Mouse (Mus musculus): Measurements from ENCODE around the gene Dnah2. TPM values are rescaled to one million over a fixed set of nuclear protein-coding genes. Genes with fewer than 3 reads are reported as not detected.

Gene Dnah2
- total RNA-seq (2021) = 1 to 10 TPM; 4.6 to 5.2 TPM
- long read RNA-seq, experiment 1, partial matches to known transcripts = 0 of 3 reads
- long read RNA-seq, experiment 1, other reads (novel, unspliced or antisense) = 3 of 3 reads
- long read RNA-seq, experiment 2, partial matches to known transcripts = 2 of 4 reads
- long read RNA-seq, experiment 2, other reads (novel, unspliced or antisense) = 2 of 4 reads

DNA sequence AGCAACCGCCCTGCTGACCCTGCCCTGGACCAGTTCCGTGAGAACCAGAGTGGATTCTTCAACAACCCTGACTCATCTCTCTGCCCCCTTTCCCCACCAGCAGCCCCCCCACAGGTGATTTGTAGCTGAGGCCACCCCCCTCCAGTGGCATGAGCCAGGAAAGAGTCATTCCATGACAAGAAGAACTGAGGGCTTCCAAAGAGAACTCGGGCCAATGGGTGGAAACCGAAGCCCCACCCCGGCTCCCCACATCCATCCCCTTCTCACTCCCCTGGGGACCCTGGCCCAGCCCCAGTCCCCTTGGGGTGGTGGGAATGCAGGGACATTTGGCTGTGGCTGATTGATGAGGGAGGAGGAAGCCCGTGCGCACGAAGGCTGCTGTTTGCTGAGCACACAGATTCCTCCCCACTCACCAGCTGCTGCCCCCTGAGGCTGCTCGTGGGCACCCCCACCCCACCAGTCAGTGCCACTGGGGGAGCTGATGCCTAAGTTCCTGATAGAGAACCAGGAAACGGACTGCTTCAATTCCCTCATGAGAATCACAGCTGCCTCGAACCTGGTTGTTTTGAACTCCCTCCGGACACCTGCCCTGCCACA, at the start of gene Dnah2:
Gene Dnah2 (minus strand): TSS at position 51 of the 597 bp plus-strand sequence.
- peak; percentile 39 for TF ChIP-seq CTCF (conservative IDR thresholded peaks at IDR 0.05)
- no peak for DNase-seq (ENCODE audit: low spot score in 2 of 2)
- Histone ChIP-seq H3K4me3 (no peak within 1 kb of the TSS), H3K27ac (peak within 1 kb of the TSS; percentile 95)

DNA sequence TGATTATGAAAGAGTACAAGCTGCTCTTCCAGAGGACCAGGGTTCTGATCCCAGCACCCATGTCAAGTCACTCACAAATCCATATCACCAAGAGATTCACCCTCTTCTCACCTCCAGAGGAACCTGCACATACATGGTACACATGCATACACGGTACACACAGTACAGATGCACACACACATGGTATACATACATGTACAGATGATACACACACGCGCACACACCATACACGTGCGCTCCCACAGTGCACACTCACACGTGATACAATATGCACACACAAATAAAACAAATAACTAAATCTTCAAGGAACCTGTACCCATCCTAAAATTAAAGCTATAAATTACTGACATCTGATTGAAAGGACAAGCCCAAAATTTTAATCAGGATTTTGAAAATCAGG, 45.9 kb upstream of the Dnah2 start:
- H3K4me3 ChIP-seq = no peak overlapping the region
- no peak overlapping the region for H3K27ac ChIP-seq
- TF ChIP-seq CTCF (conservative IDR thresholded peaks at IDR 0.05) = no peak
- no peak for DNase-seq (ENCODE audit: low spot score in 2 of 2)

DNA sequence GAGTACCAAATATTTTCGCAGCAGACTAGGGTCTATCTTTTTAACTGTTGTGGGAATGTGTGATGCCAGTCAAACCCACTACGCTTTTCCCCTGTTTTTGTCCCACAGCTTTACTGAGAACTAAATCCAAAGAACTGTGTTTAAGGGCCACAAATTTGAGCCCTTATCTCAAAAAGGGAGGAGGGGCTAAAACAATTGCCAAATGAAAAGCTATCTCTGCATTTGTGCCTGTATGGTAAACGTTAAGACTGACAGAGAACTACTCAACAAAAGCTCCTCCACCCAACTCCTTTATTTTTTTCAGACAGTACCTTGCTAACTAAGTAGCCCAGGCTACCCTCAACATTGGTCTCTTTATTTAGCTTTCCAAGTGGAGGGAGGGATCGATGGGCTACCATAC, 43.9 kb upstream of the Dnah2 start:
- Histone ChIP-seq H3K27ac (peak overlapping the region; percentile 79), H3K4me3 (no peak overlapping the region)
- no peak for DNase-seq (ENCODE audit: low spot score in 2 of 2)
- no peak for TF ChIP-seq CTCF (conservative IDR thresholded peaks at IDR 0.05)

DNA sequence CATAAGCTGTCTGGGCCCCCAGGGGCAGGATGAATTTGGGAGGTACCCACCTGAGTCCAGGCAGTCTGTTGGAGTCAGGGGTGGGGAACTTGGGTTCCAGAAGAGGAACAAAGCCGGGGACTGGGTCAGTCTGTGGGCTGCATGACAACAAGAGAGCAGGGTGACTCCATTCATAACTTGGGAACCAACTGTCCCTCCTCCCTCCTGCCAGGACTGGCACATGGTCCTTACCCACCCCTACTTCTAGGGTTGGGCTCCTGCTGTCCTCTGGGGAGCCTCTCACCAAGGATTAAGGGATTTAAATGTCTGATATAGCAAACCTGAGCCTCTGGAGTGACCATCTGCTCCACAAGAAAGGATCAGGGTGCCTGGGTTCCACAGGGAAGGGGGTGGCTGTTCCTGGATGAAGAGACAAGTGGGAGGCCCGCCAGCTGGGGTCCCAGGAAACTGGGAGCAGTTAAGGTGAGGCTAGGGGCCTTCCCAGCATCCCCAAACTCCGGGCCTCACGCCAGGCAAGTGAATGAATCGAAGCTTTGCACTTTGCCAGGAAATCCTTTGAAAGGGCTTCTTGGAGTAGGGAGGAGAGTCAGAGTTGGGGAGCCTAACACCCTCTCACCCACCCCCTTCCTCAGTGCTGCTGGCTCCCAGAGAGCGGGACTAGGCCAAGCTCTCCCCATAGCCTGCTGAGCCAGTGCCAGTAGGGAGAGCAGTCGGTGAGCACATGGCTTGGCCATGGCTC, 43.2 kb upstream of the Dnah2 start:
- Histone ChIP-seq H3K27ac (peak overlapping the region; percentile 79), H3K4me3 (no peak overlapping the region)
- peak; percentile 68 to 84 for DNase-seq (ENCODE audit: low spot score in 2 of 2)
- no peak for TF ChIP-seq CTCF (conservative IDR thresholded peaks at IDR 0.05)

DNA sequence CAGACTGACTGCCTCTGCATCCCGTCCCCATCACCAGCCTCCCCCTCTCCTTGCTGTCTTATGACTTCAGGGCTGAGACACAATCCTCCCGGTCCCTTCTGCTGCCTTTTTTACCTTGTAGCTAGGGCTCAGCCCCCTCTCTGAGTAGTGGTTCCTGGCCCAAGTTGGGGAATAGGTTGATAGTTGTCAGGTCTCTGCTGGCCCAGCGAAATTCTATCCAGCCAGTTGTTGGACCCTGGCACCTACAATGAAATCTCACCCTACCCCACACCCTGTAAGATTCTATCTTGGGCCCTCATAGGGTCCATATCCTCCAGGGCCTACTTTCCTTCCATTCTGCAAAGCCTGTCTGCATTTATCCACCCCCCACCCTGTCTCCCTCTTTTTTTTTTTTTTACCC, 42.5 kb upstream of the Dnah2 start:
- no peak for DNase-seq (ENCODE audit: low spot score in 2 of 2)

DNA sequence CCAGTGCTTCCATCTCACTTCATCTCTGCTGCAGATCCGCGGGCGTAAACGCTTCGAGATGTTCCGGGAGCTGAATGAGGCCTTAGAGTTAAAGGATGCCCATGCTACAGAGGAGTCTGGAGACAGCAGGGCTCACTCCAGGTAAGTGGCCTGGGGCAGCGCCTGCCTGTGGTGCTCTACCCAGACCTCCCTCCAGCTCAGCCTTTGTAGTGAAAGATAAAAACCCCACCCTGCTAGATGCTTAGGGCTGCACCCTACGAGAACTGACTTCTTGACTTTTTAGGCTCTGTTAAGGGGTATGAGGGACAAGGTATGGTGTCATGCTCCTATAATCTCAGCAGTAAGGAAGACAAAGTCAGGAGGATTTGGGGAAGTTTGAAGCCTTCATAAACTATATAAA, 41.7 kb upstream of the Dnah2 start:
- peak overlapping the region; percentile 79 for H3K27ac ChIP-seq

More for the DNA sequence above, 42.5 kb upstream of the Dnah2 start:
- peak overlapping the region; percentile 79 for H3K27ac ChIP-seq
- H3K4me3 ChIP-seq = no peak overlapping the region
- no peak for TF ChIP-seq CTCF (conservative IDR thresholded peaks at IDR 0.05)

DNA sequence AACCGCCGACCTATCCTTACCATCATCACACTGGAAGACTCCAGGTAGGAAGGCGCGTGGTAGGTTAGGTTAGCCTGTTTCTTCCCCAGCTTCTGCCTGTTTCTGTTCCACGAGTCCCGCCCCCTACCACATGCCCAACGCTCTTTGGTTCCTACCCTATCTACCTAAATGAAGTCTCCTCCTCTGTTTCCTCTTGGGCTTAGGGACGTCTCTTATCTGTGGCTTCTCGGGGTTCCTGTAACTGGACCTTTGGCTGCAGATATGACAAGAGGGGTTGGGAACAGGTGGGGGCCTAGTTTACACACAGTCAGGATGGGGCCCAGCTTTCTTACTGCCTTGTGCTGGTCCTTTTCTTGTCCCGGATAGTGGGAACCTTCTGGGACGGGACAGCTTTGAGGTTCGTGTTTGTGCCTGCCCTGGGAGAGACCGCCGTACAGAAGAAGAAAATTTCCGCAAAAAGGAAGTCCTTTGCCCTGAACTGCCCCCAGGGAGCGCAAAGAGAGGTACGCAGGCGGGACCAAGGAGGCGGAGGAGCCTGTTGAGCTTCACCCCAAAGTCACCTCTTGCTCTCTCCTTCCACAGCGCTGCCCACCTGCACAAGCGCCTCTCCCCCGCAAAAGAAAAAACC, 40.4 kb upstream of the Dnah2 start:
- DNase-seq (ENCODE audit: low spot score in 2 of 2) = no peak
- H3K4me3 ChIP-seq = no peak overlapping the region
- TF ChIP-seq CTCF (conservative IDR thresholded peaks at IDR 0.05) = no peak
- no peak overlapping the region for H3K27ac ChIP-seq

More for the DNA sequence above, 41.7 kb upstream of the Dnah2 start:
- no peak for DNase-seq (ENCODE audit: low spot score in 2 of 2)
- TF ChIP-seq CTCF (conservative IDR thresholded peaks at IDR 0.05) = no peak
- H3K4me3 ChIP-seq = no peak overlapping the region

DNA sequence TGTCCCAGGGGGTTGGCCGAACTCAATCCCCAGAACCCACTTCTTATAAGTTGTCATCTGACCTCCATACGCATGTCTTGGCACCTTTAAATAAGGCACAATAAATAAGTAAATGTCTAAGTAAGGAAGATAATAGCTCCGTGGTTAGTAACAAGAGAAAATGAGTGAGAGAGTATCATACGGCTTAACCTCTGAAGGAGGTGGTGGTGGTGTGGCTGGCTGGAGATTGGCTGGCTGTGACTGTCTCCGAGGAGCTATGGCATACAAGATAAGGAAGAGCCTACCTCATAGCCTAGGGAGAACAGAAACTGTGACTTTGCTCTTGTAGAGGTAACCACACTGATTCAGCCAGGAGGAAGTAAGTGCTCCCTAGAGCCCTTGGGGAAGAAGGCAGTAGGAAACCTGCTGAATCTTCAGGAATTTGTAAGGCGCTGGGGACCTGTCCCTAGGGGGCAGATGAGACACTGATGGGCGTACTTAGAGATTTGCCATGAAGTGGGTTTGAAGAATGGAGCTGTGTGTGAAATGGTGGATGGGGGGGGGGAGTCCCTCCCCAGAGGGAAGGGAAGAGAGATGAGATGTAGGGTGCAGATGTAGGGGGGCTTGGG, 36.9 kb upstream of the Dnah2 start:
- Histone ChIP-seq H3K4me3 (no peak overlapping the region), H3K27ac (no peak overlapping the region)
- no peak for DNase-seq (ENCODE audit: low spot score in 2 of 2)
- no peak for TF ChIP-seq CTCF (conservative IDR thresholded peaks at IDR 0.05)

DNA sequence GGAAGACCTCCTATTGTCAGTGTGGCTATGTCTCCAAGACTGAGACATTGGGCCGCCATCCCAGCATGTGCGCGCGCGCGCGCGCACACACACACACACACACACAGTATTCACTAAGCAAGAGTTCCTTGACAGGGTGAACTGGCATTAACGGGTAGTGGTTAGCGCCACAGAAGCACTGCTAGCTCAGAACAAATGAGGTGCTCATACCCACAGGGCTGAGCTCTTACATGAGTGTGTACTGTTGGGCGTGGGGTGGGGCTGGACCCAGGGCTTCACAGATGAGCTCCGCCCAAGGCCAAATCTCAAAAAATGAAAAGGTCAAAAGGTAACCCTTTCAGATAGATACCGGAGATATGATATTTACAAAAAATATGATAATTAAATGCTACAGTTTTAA, 36.0 kb upstream of the Dnah2 start:
- DNase-seq (ENCODE audit: low spot score in 2 of 2) = no peak
- no peak overlapping the region for H3K27ac ChIP-seq
- no peak for TF ChIP-seq CTCF (conservative IDR thresholded peaks at IDR 0.05)
- H3K4me3 ChIP-seq = no peak overlapping the region

DNA sequence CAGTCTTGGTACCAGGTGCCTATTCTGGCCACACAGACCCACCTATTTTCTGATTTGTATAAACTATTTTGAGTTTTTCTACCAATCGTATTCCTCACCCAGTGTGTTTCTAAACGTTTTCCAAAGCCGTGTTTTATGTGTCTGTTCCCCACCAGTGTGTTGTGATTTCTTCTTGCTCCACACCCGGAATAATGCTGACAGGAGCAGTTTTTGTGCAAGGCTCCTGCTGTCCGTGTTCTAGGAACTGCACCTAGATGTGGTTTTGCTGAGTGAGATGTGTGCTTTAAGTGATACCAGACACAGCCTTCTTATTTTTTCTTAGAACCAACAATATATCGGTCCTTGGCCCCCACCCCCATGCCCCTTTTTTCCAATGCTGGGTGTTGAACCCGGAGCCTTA, 35.1 kb upstream of the Dnah2 start:
- no peak for TF ChIP-seq CTCF (conservative IDR thresholded peaks at IDR 0.05)
- no peak for DNase-seq (ENCODE audit: low spot score in 2 of 2)
- no peak overlapping the region for H3K4me3 ChIP-seq
- H3K27ac ChIP-seq = 0 out of 2 replicates have a peak overlapping the region, but pooled peaks have one; percentile 1

DNA sequence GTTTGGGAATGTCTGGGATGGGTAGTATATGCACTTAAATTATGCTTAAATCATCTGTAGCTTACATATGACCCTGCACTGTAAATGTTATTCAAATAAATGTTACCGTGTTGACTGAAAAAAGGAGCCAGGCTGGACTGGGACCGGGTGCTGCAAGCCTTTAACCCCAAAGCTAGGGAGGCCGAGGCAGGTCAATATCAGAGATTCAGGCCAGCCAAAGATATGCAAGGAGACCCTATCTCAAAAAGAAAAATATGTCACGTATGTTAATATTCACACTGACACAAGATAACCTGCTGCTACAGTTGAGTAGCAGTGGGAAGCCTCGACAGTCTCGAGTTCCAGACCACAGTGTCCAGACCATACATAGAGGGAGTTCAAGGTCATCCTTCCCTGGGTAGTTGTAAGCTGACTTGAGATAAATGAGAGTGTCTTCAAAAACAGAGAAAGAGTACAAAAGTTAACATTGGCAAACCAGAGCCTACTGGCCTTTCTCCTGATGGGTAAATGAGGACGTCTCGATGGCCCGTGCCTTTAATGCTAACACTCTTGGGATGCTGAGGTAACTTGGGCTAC, 33.4 kb upstream of the Dnah2 start:
- no peak for TF ChIP-seq CTCF (conservative IDR thresholded peaks at IDR 0.05)
- no peak for DNase-seq (ENCODE audit: low spot score in 2 of 2)
- H3K4me3 ChIP-seq = peak overlapping the region; percentile 82; the same call in 1 of the 2 replicates
- peak overlapping the region; percentile 98; the same call in 1 of the 2 replicates for H3K27ac ChIP-seq

DNA sequence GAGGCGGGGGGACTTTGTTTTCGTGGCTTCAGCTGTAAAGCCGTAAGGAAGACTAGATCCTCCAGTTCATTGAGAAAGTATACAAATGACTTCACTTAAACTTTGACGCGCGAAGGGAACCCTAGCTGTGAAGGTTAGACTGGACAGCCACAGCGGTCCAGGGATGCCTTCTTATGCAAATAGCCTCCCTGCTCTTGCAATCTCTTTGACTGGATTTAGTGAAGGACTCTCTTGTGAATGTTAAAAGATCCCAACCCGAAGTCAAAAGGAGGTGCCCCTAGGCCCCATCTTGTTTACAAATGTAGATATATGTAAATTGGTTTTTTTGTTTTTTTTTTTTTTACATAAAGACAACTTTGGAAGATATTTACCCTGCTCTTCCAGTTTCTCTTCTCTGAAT, 32.9 kb upstream of the Dnah2 start:
- Histone ChIP-seq H3K27ac (peak overlapping the region; percentile 98), H3K4me3 (peak overlapping the region; percentile 82)
- TF ChIP-seq CTCF (conservative IDR thresholded peaks at IDR 0.05) = no peak
- DNase-seq (ENCODE audit: low spot score in 2 of 2) = no peak
